Mouse (Mus musculus): Measurements from ENCODE around the gene Bmx. TPM values are rescaled to one million over a fixed set of nuclear protein-coding genes. Genes with fewer than 3 reads are reported as not detected.

The Bmx gene
- total RNA-seq, 2 experiments from 2014 or later, result 1.0 to 1.7 TPM

GRCm38 (mm10) chrX:164175780-164176179 is 82.2 kb downstream of the Bmx start:
- DNase-seq (ENCODE audit: low spot score in 2 of 2), result no peak

- DNase-seq (ENCODE audit: low spot score in 2 of 2), result no peak
Measured at GRCm38 (mm10) chrX:164175311-164175710, 82.7 kb downstream of the Bmx start.

- no peak for DNase-seq (ENCODE audit: low spot score in 2 of 2)
Measured at GRCm38 (mm10) chrX:164173880-164174279, 84.1 kb downstream of the Bmx start.

- DNase-seq (ENCODE audit: low spot score in 2 of 2), result no peak
Measured at GRCm38 (mm10) chrX:164171034-164171433, 87.0 kb downstream of the Bmx start.

GRCm38 (mm10) chrX:164164681-164165080 is 93.3 kb downstream of the Bmx start:
- no peak for DNase-seq (ENCODE audit: low spot score in 2 of 2)

GRCm38 (mm10) chrX:164154594-164154993 is 103.4 kb downstream of the Bmx start:
- DNase-seq (ENCODE audit: low spot score in 2 of 2), result no peak

- DNase-seq (ENCODE audit: low spot score in 2 of 2), result no peak
Measured at GRCm38 (mm10) chrX:164153606-164154005, 104.4 kb downstream of the Bmx start.

GRCm38 (mm10) chrX:164152703-164153102 is 105.3 kb downstream of the Bmx start:
- no peak for DNase-seq (ENCODE audit: low spot score in 2 of 2)

GRCm38 (mm10) chrX:164145463-164146250 is 112.3 kb downstream of the Bmx start:
- no peak for DNase-seq (ENCODE audit: low spot score in 2 of 2)

Other genes with a start within 250 kb of the Bmx start
- gene Car5b, start 230.2 kb downstream of the Bmx start, total RNA-seq (2021), result 1 to 10 TPM; 1.5 to 4.2 TPM
- 10 to 100 TPM in 1 of 2 experiments, 1 to 10 TPM in 1; 9.9 to 12.2 TPM for gene Siah1b, start 181.7 kb downstream of the Bmx start, total RNA-seq (2021)
- 10 to 100 TPM in 1 of 2 experiments, under 1 TPM in 1; 0.90 to 26.4 TPM for gene Cltrn, start 169.4 kb downstream of the Bmx start, total RNA-seq (2021)
- gene Ace2, start 118.9 kb downstream of the Bmx start, total RNA-seq (2021), result 10 to 100 TPM; 68.6 to 73.6 TPM
- 1 to 10 TPM; 5.9 to 6.3 TPM for gene Pir, start 11.2 kb upstream of the Bmx start, total RNA-seq (2021)
- 10 to 100 TPM; 38.5 to 52.0 TPM for gene Vegfd, start 115.2 kb upstream of the Bmx start, total RNA-seq (2021)
- gene Piga, start 161.6 kb upstream of the Bmx start, total RNA-seq (2021), result 10 to 100 TPM; 12.0 to 14.2 TPM
- gene Asb11, start 178.8 kb upstream of the Bmx start, total RNA-seq (2021), result under 1 TPM in 1 of 2 experiments, not detected in 1; 0.62 TPM
- gene Asb9, start 248.1 kb upstream of the Bmx start, total RNA-seq (2021), result 1 to 10 TPM in 1 of 2 experiments, not detected in 1; 3.5 TPM

Measured in adrenal gland, postnatal 4 days (tissue).